Mouse (Mus musculus) retina, embryonic 14.5 days (tissue): Measurements from ENCODE around the gene Stag1.

ENCODE experiments used
- DNase-seq: peaks from one replicate; pipeline ENCODE4 v3.0.0-alpha.2; 2015; ENCODE audit warnings: low spot score

Stag1 gene

DNA sequence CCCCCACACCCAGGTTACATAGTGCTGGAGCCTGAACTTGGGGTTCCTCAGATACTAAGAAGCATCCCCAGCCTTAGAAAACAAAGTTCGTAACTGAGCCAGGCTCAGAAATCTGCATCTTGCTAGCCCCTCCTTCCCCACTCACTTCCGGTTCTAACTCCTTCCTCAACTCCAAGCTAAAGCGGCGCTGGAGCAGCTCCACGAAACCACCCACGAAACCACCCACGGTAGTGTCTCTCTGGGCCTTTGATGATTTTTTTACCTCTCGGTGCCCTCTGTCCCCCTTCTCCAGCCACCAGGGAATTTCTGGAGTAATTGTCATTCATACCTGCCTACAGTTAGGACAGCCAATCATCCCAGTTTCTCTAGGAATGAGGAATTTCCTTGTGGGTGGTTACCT lies at the start of gene Stag1:
Gene Stag1 (plus strand): TSS at position 253 of the 400 bp plus-strand sequence.
- DNase-seq, result no peak

GRCm38 (mm10) chr9:100548313-100548712 lies 49.3 kb upstream of the Stag1 start:
- DNase-seq, result peak; percentile 22

GRCm38 (mm10) chr9:100555686-100556085 lies 41.9 kb upstream of the Stag1 start:
- no peak for DNase-seq

DNA sequence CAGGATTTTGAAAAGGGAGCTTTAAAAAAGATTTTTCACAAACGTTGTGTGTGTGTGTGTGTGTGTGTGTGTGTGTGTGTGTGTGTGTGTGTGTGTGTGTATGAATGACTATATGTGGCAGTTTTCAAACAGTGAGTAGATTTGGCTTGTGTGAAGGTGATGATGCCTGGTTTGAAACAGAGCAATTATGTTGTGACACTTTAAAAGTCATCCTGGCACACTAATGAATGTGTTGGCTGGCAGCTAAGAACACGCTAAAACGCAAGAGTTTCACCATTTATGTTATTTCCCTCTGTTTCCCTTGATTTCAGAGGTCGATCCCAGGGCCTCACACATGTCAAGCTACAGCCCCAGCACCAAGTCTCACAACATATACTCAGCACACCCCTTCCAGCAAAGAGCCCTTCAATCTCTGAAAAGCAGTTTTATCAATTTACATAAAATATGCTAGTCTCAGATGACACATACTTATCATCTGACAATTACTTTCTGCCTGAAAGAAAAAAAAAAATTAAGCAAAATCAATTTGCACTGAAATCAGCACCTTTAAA lies 39.5 kb upstream of the Stag1 start:
- DNase-seq, result no peak

- DNase-seq, result no peak
These were observed 38.6 kb upstream of the Stag1 start for GRCm38 (mm10) chr9:100558991-100559390.

DNA sequence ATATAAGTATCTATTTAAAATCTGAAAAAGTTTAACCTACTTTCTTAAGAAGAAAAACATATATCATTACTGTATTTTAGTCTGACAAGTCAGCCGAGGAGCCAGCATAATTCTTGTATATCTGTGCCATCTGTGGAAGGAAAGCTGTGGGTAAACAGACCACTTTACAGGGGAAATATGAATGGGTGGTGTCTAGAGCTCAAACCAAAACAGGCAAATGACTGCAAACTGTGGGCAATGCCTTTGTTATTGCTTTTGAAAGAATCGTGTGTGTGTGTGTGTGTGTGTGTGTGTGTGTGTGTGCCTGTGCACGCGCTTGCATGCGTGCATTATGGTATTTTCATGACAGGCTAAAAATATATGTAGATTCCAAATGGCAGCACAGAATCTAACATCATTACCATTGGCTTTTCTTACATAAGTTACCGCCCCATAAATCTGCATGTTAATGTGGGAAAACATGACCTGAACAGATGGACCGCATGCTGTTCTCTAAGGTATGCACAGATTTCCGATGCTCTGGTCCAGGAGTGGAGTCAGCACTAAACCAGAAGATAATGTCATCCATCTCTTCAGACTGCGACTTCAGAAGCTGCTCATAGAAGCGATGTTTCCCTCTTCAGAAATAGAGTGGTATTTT lies 37.2 kb upstream of the Stag1 start:
- no peak for DNase-seq

- DNase-seq, result peak; percentile 53
These were observed 27.6 kb upstream of the Stag1 start for GRCm38 (mm10) chr9:100569798-100570625.

- peak; percentile 83 for DNase-seq
These were observed 26.9 kb upstream of the Stag1 start, which contains the start of gene Slc35g2 for GRCm38 (mm10) chr9:100570626-100571233. Slc35g2 (minus strand) TSS chr9:100571090.

DNA sequence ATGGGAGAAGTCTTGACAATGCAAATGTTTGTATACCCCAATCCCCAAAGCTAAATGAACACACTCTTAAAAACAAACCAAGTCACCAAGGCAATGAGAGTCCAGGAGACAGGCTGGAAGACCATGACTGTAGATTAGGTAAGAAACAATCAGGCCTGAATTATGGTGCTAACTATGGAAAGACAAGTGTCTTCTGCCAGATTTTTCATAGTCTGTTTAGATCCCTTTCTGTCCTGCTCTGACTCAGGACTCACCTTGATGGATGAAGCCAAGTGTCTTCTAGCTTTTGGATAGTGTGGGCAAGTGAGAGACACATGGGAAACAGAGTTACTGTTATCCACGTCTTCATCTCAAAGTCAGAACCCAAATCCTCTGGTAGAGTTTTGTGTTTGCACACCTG lies 26.1 kb upstream of the Stag1 start:
- DNase-seq, result no peak

DNA sequence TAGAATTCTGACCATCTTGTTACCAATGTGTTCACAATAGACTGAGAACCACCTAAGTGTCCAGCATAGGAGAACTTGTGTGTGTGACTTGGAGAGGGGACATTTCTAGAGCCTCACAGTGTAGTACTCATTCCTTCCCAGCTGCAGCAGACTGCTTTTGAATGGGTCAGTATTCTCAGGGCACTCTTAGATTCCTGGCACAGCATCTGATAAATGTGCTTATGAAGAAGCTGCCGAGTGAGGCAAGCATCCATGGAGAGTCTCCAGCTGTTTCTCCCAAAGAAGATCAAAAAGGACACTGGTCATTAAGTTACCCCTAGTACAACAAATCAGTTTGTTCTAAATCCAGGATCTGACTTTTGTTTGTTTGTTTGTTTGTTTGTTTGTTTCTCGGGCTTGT lies 24.3 kb upstream of the Stag1 start:
- no peak for DNase-seq

DNA sequence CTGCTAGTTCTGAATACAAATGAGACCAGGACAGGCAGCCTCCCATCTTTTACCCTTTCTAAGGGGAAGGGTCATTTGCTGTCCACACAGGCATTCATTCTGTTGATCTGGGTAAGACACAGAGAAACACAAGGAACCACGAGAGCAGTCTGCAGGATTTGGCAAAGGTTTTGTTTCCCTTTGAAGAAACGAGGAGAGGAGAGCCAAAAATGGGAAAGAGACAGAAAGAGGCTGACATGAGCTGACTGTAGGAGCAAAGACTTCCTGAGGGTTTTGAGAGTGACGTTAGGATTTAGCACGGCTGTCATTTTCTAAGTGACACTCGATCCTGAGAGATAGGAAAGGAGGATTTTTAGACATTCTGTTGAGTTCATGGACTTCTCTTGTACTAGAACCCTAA lies 23.7 kb upstream of the Stag1 start:
- DNase-seq, result no peak

- DNase-seq, result peak; percentile 38
These were observed 17.3 kb upstream of the Stag1 start for GRCm38 (mm10) chr9:100580196-100580740.

GRCm38 (mm10) chr9:100581543-100582492 lies 15.8 kb upstream of the Stag1 start:
- peak; percentile 83 for DNase-seq

GRCm38 (mm10) chr9:100582883-100583575 lies 14.6 kb upstream of the Stag1 start:
- DNase-seq, result peak; percentile 25

DNA sequence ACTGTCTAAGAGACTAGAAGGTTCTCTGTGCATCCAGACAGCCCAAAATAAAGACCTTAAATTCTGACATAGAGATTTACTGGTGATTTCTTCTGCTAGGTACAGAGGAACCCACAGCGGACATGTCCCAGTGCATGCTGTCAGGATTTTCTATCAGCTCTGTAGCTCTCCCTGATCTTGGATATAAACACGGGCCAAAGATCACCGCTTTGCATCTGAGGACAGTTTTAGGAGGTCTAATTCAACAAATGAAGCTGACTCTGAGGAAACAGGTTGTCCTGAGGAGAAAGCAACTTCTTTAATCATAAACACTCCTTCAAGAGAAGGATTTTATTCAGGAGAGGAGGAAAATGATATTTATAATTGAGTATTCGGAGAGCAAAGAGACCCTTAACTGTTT lies 13.6 kb upstream of the Stag1 start:
- DNase-seq, result no peak

- no peak for DNase-seq
These were observed 7.1 kb upstream of the Stag1 start for GRCm38 (mm10) chr9:100590462-100590861.

DNA sequence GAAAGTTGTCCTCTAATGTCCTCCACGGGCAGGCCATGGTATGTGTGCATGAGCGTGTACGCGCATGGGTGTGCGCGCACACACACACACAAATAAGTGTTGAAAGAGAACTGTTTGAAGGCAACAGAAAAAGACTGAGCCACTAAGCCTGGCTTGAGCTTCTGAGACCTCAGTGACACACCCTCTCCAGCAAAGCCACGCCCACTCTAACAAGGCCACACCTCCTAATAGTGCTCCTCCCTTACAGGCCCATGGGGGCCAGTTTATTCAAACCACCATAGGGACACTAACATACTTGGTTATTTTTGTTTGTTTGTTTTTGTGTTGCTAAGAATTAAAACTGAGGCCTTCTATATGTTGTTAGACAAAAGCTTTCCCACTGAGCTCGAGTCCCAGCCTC lies 1.3 kb upstream of the Stag1 start:
- DNase-seq, result no peak

DNA sequence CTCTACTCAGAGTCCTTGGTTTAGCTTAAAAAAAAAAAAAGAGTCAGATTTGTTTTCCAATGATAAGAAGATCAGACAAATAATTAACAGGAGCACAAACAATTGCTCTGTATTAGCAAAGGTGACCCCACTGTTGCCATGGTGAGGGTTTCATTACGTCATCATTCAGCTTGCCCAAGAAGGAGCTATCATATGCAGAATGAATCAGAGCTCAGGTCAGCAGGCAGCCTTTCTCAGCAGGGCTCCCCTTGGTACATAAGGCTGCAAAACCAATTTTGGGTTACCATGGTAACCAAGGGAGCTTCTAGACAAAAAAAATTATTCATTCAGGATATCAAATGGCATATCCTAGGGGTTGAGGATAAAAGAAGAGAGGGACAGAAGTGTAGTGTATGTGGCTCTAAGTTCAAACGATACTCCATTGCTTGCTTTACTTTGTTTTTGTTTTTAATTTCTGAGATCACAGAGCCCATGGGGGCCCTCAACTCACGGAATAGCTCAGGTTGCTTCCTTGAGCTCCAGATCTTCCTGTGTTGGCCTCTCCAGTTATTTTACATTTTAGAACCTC lies 2.2 kb downstream of the Stag1 start:
- DNase-seq, result peak; percentile 35

- no peak for DNase-seq
These were observed 4.5 kb downstream of the Stag1 start for GRCm38 (mm10) chr9:100602130-100602529.

DNA sequence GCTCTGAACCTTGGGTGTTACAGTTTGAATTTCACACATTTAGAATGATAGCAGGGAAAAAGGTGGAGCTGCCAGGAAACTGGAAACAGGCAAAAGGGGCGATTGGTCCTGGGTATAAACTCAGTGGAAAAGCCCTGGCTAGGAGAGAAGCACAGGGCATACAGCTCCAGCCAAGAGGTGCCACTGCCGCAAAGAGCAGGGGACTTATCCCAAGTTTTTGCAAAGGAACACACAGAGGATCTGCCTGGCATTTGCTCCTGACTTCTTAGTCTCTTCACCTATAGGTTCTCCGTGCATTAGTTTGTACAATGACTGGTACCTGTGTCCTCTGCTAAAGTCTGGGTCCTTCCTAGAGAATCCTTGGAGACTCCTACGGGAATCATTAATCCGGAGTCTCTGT lies 5.6 kb downstream of the Stag1 start:
- no peak for DNase-seq
